Mouse (Mus musculus): ENCODE data around the gene Tbx1. TPM values are rescaled to one million over a fixed set of nuclear protein-coding genes. Genes with fewer than 3 reads are reported as not detected.

The Tbx1 gene
- total RNA-seq, 1 experiment: 0.27 TPM

DNA sequence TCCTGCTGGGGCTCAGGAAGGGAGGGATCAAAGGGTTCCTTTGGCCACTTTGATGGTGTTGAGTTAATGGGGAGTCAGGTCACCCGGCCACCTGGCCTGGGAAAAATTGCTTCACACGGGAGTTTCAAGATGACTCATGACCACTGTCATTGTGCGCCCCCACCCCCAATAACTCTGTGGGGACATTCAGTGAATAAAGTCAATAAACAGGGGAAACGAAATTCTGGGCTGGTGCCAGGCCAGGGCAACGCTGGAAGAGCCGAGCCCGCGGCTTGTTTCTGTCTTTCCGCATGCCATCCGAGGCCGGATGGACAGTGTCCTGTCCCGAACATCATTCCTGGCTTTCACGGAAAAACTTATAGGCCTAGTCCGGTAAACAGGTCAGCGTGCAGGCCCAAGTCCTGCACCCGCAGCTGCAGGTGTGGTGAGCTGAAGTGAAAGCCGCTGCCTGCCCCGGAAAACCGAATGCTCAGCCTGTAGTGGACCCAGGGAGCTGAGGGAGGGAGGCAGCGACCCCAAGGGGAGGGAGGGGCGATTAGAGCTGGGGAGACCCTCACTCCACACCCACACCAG, 9.3 kb downstream of the Tbx1 start:
- DNase-seq (ENCODE audit: low read depth, low spot score): no peak
- Histone ChIP-seq H3K4me3 (ENCODE audit: insufficient read depth in 1 of 2, low read depth in 1 of 2, low read length in 2 of 2, poor library complexity in 1 of 2, severe bottlenecking in 1 of 2) (no peak overlapping the region), H3K9ac (ENCODE audit: insufficient read depth, low read depth, low read length, poor library complexity, severe bottlenecking) (no peak overlapping the region), H3K27ac (ENCODE audit: insufficient read depth, low read depth, low read length, poor library complexity, severe bottlenecking) (no peak overlapping the region), H3K36me3 (ENCODE audit: control insufficient read depth, insufficient read depth, low read length, poor library complexity, severe bottlenecking) (no peaks in the 10 kb centered on the region), H3K4me1 (ENCODE audit: control insufficient read depth in 2 of 2, insufficient read depth in 2 of 2, low read length in 2 of 2, poor library complexity in 1 of 2) (no peaks in the 10 kb centered on the region), H3K9me3 (ENCODE audit: control insufficient read depth, insufficient read depth, low read depth, low read length) (no peaks in the 10 kb centered on the region)
- no peak for TF ChIP-seq CHD2 (IDR thresholded peaks at IDR 0.05; ENCODE audit: low read depth, low read length)
- no peak for TF ChIP-seq MAFK (IDR thresholded peaks at IDR 0.05; ENCODE audit: insufficient read depth, low read depth, low read length)
- in situ Hi-C loops (cut with MboI; ENCODE audit: low sequenced_read_pairs in 2 of 2, unreplicated experiment in 2 of 2): loop anchor here (5.0 to 10.0 kb wide), 2 partner anchors 41 to 776 kb away; partner anchors contain the start of gene Gp1bb (in 1 of the 2)

DNA sequence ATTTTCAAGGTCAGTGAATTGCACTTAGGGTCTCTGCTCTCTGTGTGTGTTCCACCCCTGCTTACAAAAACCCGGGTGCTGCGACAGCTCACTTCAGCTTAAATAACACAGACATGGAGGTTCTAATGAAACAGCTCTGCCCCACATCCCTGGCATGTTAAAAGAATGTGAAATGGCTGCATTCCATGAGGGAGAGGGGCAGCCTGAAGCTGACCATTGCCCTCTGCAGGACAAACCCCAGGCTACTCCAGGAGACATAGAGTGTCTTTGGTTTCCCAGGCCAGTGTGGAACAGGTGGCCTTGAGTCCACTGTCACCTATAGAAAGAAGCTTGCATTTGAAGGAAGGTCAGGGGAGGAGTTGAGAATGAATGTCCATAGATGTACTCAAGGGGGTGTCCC, 10.1 kb downstream of the Tbx1 start:
- no peak for TF ChIP-seq MAFK (IDR thresholded peaks at IDR 0.05; ENCODE audit: insufficient read depth, low read depth, low read length)
- no peak for TF ChIP-seq CHD2 (IDR thresholded peaks at IDR 0.05; ENCODE audit: low read depth, low read length)
- TF ChIP-seq HCFC1 (IDR thresholded peaks at IDR 0.05; ENCODE audit: borderline replicate concordance, insufficient read depth, low read length): no peak
- no peak for TF ChIP-seq ZNF384 (IDR thresholded peaks at IDR 0.05; ENCODE audit: low read depth, low read length)
- no peak for TF ChIP-seq ZC3H11A (IDR thresholded peaks at IDR 0.05; ENCODE audit: borderline replicate concordance, low read depth, low read length)
- H3K9me3 ChIP-seq (ENCODE audit: control insufficient read depth, insufficient read depth, low read depth, low read length): no peaks in the 10 kb centered on the region
- no peak for DNase-seq (ENCODE audit: low read depth, low spot score)
- H3K4me1 ChIP-seq (ENCODE audit: control insufficient read depth in 2 of 2, insufficient read depth in 2 of 2, low read length in 2 of 2, poor library complexity in 1 of 2): no peaks in the 10 kb centered on the region
- in situ Hi-C loops (cut with MboI; ENCODE audit: low sequenced_read_pairs in 2 of 2, unreplicated experiment in 2 of 2): loop anchor here (5.0 to 10.0 kb wide), 2 partner anchors 42 to 776 kb away; partner anchors contain the start of gene Gp1bb (in 1 of the 2)
- H3K36me3 ChIP-seq (ENCODE audit: control insufficient read depth, insufficient read depth, low read length, poor library complexity, severe bottlenecking): no peaks in the 10 kb centered on the region
- H3K9ac ChIP-seq (ENCODE audit: insufficient read depth, low read depth, low read length, poor library complexity, severe bottlenecking): no peak overlapping the region
- no peak overlapping the region for H3K27ac ChIP-seq (ENCODE audit: insufficient read depth, low read depth, low read length, poor library complexity, severe bottlenecking)
- no peak overlapping the region for H3K4me3 ChIP-seq (ENCODE audit: insufficient read depth in 1 of 2, low read depth in 1 of 2, low read length in 2 of 2, poor library complexity in 1 of 2, severe bottlenecking in 1 of 2)

DNA sequence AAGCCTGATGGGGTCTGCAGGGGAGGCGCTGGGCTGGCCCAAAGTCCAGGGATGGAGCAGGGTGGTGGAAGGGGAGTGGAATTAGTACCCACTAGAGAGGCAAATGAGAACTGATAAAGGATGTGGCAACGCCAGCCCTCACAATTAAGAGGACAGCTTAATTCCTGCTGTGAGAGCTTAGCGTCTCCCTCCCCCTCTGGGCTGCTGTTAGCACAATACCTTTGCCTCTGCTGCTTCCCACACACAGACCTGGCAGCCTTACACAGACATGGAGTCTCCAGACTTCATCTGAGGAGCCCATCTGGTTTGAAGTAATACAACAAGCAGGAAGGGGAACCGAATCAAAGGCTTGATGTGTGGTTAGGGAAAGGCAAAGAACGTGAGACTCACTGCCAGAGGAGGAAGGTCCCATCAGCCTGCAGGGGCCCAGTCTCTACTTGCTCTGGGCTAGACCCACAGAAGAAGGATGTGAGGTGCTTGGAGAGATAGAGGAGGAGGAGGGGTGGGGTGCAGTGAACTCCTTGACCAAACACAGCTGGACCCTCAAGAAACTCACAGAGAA, 12.8 kb downstream of the Tbx1 start:
- no peaks in the 10 kb centered on the region for H3K36me3 ChIP-seq (ENCODE audit: control insufficient read depth, insufficient read depth, low read length, poor library complexity, severe bottlenecking)
- no peaks in the 10 kb centered on the region for H3K4me1 ChIP-seq (ENCODE audit: control insufficient read depth in 2 of 2, insufficient read depth in 2 of 2, low read length in 2 of 2, poor library complexity in 1 of 2)
- in situ Hi-C loops (cut with MboI; ENCODE audit: low sequenced_read_pairs in 2 of 2, unreplicated experiment in 2 of 2): no loop called here
- H3K9ac ChIP-seq (ENCODE audit: insufficient read depth, low read depth, low read length, poor library complexity, severe bottlenecking): no peak overlapping the region
- DNase-seq (ENCODE audit: low read depth, low spot score): no peak
- TF ChIP-seq MAFK (IDR thresholded peaks at IDR 0.05; ENCODE audit: insufficient read depth, low read depth, low read length) (no peak), HCFC1 (IDR thresholded peaks at IDR 0.05; ENCODE audit: borderline replicate concordance, insufficient read depth, low read length) (no peak)
- H3K4me3 ChIP-seq (ENCODE audit: insufficient read depth in 1 of 2, low read depth in 1 of 2, low read length in 2 of 2, poor library complexity in 1 of 2, severe bottlenecking in 1 of 2): no peak overlapping the region
- no peak overlapping the region for H3K27ac ChIP-seq (ENCODE audit: insufficient read depth, low read depth, low read length, poor library complexity, severe bottlenecking)
- no peaks in the 10 kb centered on the region for H3K9me3 ChIP-seq (ENCODE audit: control insufficient read depth, insufficient read depth, low read depth, low read length)

DNA sequence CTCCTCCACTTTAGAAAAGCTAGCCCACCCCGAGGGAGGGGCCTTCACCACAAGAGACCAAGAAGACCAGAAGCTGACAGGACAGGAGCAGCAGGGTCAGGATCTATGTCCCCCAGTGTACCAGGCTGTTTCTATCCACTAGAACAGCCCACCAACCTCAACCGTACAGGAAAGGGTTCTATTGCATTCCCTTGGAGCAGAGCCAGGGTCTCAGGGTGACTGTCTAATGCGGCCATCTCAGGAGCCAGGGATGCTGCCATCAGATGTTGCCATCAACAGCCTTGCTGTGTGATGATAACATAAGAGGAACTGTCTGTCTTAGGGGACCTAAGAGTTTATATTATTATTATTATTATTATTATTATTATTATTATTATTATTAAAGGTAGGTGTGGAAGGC, 13.4 kb downstream of the Tbx1 start:
- Histone ChIP-seq H3K9ac (ENCODE audit: insufficient read depth, low read depth, low read length, poor library complexity, severe bottlenecking) (no peak overlapping the region), H3K4me3 (ENCODE audit: insufficient read depth in 1 of 2, low read depth in 1 of 2, low read length in 2 of 2, poor library complexity in 1 of 2, severe bottlenecking in 1 of 2) (no peak overlapping the region), H3K36me3 (ENCODE audit: control insufficient read depth, insufficient read depth, low read length, poor library complexity, severe bottlenecking) (no peaks in the 10 kb centered on the region), H3K9me3 (ENCODE audit: control insufficient read depth, insufficient read depth, low read depth, low read length) (no peaks in the 10 kb centered on the region), H3K4me1 (ENCODE audit: control insufficient read depth in 2 of 2, insufficient read depth in 2 of 2, low read length in 2 of 2, poor library complexity in 1 of 2) (no peaks in the 10 kb centered on the region), H3K27ac (ENCODE audit: insufficient read depth, low read depth, low read length, poor library complexity, severe bottlenecking) (no peak overlapping the region)
- in situ Hi-C loops (cut with MboI; ENCODE audit: low sequenced_read_pairs in 2 of 2, unreplicated experiment in 2 of 2): no loop called here
- no peak for TF ChIP-seq ZC3H11A (IDR thresholded peaks at IDR 0.05; ENCODE audit: borderline replicate concordance, low read depth, low read length)
- TF ChIP-seq ZNF384 (IDR thresholded peaks at IDR 0.05; ENCODE audit: low read depth, low read length): no peak
- TF ChIP-seq HCFC1 (IDR thresholded peaks at IDR 0.05; ENCODE audit: borderline replicate concordance, insufficient read depth, low read length): no peak
- no peak for TF ChIP-seq MAFK (IDR thresholded peaks at IDR 0.05; ENCODE audit: insufficient read depth, low read depth, low read length)
- DNase-seq (ENCODE audit: low read depth, low spot score): no peak

DNA sequence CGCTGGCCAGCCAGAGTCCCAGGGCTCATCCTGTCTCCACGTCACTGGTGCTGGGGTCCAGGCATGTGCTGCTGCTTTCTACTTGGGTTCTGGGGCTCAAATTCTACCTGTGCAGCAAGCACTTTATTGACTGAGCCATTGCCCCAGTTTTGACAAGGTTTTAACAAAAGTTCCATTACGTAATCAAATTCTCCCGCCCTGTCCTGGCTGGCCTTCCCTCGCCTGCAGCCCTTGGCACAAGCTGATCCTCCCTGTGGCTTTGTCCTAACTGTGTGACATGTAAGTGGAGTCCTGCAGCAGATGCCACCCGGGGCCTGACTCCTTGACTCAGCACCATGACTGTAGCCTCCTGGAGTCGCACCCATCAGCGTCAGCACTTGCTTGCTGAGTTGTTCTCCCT, 16.3 kb downstream of the Tbx1 start:
- no peak overlapping the region for H3K27ac ChIP-seq (ENCODE audit: insufficient read depth, low read depth, low read length, poor library complexity, severe bottlenecking)
- no peak for TF ChIP-seq HCFC1 (IDR thresholded peaks at IDR 0.05; ENCODE audit: borderline replicate concordance, insufficient read depth, low read length)
- no peak for TF ChIP-seq ZC3H11A (IDR thresholded peaks at IDR 0.05; ENCODE audit: borderline replicate concordance, low read depth, low read length)
- no peak for TF ChIP-seq CHD2 (IDR thresholded peaks at IDR 0.05; ENCODE audit: low read depth, low read length)
- TF ChIP-seq ZNF384 (IDR thresholded peaks at IDR 0.05; ENCODE audit: low read depth, low read length): no peak
- TF ChIP-seq MAFK (IDR thresholded peaks at IDR 0.05; ENCODE audit: insufficient read depth, low read depth, low read length): no peak
- in situ Hi-C loops (cut with MboI; ENCODE audit: low sequenced_read_pairs in 2 of 2, unreplicated experiment in 2 of 2): no loop called here
- no peak overlapping the region for H3K9ac ChIP-seq (ENCODE audit: insufficient read depth, low read depth, low read length, poor library complexity, severe bottlenecking)
- no peak overlapping the region for H3K4me3 ChIP-seq (ENCODE audit: insufficient read depth in 1 of 2, low read depth in 1 of 2, low read length in 2 of 2, poor library complexity in 1 of 2, severe bottlenecking in 1 of 2)
- H3K4me1 ChIP-seq (ENCODE audit: control insufficient read depth in 2 of 2, insufficient read depth in 2 of 2, low read length in 2 of 2, poor library complexity in 1 of 2): no peaks in the 10 kb centered on the region
- H3K9me3 ChIP-seq (ENCODE audit: control insufficient read depth, insufficient read depth, low read depth, low read length): no peaks in the 10 kb centered on the region
- DNase-seq (ENCODE audit: low read depth, low spot score): no peak
- H3K36me3 ChIP-seq (ENCODE audit: control insufficient read depth, insufficient read depth, low read length, poor library complexity, severe bottlenecking): no peaks in the 10 kb centered on the region
